Mouse (Mus musculus): ENCODE measurements at regions not wholly inside any gene's neighbourhood (a gene's known extent, or its start where the extent isn't known, plus 50 kb on each side); places are given as distances from the start of the nearest gene placed in this dataset.

DNA sequence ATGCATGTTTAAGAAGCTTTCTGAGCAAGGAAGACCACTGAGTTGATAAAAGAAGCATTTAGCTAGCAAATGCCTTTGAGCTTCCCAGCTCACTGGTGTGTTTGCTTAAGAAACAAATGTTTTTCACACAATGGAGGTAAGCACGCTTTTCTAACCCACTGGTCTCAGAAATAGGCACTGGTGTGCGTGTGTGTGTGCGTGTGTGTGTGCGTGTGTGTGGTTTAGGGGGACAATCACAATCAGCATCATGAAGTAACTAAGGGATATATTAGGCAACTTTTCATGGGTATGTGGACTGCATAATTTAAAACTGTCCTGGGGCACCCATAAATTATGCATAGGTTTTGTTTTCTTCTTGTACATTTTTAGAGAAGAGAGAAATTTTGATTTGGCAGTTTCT, 860.7 kb downstream of the Olfm4 start:
- TF ChIP-seq CTCF (IDR thresholded peaks at IDR 0.05; ENCODE audit: low read depth, low read length) (no peak), POLR2A (IDR thresholded peaks at IDR 0.05; ENCODE audit: insufficient read depth, low read length) (no peak), EP300 (IDR thresholded peaks at IDR 0.05; ENCODE audit: insufficient read depth, low read depth, low read length) (no peak)
